Mouse (Mus musculus) induced T-regulatory cell, adult 2 months (primary cell): ENCODE data around the gene Nsd1.

Experiments used
- DNase-seq: peaks from one replicate; pipeline ENCODE4 v3.0.0-alpha.2; 2012; ENCODE audit warnings: low read depth

Nsd1 gene

DNA sequence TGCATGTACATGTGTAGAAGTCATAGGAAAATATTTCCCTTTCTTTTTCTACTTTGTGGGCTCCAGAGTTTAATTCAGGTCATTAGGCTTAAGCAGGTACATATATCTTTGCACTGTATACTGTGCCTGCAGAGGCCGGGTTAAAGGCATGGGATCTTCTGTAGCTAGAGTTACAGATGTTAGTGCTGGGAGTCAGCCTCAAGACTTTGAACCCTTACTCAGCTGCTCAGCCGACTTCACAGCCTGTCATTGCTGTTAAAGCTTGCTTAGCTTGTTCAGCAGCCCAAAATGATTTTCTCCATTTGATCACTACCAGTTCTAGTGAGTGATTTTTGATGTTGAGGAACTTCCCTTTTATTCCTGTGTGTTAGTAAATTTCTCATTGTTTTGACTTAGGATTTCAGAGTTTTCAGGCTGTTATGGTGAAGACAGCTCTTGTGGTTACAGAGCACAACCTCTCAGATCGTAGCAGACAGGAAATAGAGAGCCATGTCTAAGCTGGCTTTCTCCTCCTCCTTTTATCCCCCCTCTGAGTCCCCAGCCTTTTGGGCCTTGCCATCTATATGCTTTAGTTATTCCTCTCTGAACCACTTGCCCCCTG is 45.6 kb downstream of the Nsd1 start:
- DNase-seq, result peak; percentile 62

- DNase-seq, result peak; percentile 37
These were observed 49.1 kb downstream of the Nsd1 start for GRCm38 (mm10) chr13:55258651-55259050.

GRCm38 (mm10) chr13:55261521-55261920 is 51.9 kb downstream of the Nsd1 start:
- DNase-seq, result no peak

DNA sequence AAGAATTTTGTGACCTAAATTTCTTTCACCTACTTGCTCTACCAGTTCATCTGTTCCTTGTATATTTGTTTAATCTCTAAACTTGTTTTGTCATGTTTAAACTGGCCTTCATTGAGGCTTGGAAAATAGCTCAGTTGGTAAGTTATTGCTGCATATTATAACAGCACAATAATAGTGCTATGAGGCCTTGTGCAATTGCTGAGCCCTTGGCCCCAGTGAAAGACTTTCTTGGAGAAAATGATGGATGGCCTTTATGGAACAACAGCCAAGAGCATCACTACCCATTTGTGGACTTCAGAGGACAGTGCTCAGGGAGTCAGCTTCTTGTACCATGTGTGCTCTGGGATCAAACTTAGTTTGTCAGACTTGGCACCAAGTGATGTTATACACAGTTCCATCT is 52.5 kb downstream of the Nsd1 start:
- DNase-seq, result no peak

DNA sequence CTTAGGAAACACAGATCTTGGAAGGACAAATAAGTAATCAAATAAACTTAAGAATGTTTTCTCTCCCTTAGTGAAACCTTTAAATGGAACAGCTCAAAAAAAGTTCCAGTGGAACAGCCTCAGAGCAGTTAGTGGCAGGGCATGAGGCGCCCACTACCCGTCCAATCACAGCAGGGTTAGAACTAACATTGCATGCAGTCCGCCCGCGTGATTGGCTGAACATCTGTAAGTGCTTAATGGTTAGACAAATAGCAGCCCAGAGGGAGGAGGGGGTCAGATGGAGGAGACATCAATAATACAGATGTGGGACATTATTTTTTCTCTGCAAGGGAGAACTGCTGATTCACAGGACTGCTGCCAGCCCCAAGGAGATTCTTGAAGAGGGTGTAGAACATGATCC is 67.6 kb downstream of the Nsd1 start:
- no peak for DNase-seq

GRCm38 (mm10) chr13:55277646-55278045 is 68.1 kb downstream of the Nsd1 start:
- DNase-seq, result no peak

- peak; percentile 53 for DNase-seq
These were observed 79.3 kb downstream of the Nsd1 start for GRCm38 (mm10) chr13:55288854-55289253.

GRCm38 (mm10) chr13:55296760-55297159 is 87.2 kb downstream of the Nsd1 start:
- DNase-seq, result no peak

DNA sequence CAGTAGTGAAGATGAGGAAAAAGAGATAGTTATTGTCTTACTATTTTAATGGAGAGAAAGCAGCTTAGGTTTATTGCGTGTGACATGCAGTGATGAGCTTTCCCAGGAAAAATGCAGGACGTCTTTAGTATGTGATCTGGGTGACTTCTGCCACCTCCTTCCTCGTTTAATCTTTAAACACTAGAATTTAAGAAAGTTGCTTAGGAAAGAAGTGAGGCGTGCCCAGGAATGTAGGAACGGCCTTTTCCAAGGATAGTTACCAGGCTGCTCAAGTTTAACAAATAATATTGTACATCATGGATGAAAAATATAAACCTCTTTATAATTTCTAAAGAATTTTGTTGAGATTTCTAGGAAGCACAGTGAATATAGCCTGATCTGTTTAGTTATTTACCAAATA is 91.3 kb downstream of the Nsd1 start:
- DNase-seq, result no peak

- DNase-seq, result no peak
These were observed 102.5 kb downstream of the Nsd1 start for GRCm38 (mm10) chr13:55312028-55312630.

DNA sequence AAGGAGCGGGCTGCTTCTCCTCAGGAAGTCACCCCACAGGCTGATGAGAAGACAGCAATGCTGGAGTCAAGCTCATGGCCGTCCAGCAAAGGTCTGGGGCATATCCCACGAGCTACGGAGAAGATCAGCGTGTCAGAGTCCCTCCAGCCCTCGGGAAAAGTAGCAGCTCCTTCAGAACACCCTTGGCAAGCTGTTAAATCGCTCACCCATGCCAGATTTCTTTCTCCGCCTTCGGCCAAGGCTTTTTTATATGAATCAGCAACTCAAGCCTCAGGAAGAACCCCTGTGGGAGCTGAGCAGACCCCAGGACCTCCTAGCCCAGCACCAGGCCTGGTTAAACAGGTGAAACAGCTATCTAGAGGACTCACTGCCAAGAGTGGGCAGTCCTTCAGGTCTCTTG is 103.5 kb downstream of the Nsd1 start:
- DNase-seq, result no peak

DNA sequence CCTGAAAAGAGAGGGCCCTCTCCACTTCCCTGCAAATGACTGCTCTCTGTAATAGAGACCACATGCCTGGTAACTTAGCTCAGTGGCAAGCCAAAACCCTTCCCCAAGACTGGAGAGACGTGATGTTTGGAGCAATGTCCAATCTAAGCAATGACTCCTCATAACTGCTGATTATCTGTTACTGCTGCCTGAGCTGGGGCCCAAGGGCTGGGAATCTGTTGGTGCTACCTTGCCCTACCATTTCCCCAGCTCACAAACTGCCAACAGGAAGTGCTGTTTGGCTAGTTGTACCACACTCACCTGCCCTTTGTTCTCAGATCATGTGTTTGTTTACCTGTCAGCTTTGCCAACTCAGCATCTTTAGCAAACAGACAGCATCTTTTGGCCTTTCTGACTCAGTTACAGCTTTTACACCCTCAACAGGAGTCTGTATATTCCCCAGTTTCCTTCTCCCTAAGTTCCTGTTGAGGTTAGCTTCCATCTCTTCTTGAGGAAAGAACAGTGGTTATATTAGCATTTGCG is 105.4 kb downstream of the Nsd1 start:
- DNase-seq, result no peak

DNA sequence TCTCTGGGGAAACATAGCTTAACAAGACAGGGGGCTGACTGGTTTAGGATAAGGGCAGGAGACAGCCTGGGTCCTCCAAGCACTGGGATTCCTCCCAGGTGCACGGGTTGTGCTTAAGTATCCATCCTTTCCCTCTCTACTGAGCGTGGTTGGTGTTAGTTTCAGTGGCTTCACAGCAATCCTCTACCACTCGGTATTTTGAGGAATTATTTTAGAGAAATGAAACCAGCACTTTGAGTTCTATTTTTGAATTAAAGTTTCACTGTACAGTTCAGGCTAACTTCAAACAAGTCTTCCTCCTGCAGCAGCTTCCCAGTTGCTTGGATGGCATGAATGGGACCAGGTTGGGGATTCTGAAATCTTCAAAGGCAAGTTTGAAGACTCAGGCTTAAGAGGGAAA is 108.8 kb downstream of the Nsd1 start:
- DNase-seq, result no peak

DNA sequence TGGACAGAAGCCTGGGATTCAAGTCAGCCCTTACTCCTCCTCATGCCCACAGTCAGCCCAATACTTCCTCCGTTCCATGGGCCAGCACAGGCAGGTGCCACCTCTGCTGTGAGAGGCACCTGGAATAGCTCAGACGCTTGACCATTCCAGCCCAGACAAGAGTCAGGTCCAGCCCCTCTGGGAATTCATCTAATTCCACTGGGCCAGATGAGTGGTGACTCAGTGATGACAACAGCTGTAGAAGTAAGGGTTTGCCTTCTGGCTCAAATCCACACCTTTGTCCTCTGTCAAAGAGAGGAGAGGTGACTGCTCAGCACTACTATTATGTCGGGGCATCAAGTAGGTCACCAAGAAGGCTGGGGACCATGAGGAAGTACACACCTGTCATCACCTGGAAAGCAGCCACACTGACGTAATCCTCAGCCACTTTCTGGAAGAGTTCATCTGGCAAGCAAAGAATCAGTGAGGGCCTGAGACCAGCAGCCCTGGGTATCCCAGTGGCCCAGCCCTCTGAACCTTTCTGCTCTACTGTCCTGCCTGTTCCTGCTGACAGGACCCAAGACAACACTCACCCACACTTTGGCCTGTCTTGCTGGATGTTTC is 110.5 kb downstream of the Nsd1 start, which contains the start of gene Prelid1:
TSS of gene Prelid1 (plus strand) at position 570 of the 603 bp plus-strand sequence.
- no peak for DNase-seq

DNA sequence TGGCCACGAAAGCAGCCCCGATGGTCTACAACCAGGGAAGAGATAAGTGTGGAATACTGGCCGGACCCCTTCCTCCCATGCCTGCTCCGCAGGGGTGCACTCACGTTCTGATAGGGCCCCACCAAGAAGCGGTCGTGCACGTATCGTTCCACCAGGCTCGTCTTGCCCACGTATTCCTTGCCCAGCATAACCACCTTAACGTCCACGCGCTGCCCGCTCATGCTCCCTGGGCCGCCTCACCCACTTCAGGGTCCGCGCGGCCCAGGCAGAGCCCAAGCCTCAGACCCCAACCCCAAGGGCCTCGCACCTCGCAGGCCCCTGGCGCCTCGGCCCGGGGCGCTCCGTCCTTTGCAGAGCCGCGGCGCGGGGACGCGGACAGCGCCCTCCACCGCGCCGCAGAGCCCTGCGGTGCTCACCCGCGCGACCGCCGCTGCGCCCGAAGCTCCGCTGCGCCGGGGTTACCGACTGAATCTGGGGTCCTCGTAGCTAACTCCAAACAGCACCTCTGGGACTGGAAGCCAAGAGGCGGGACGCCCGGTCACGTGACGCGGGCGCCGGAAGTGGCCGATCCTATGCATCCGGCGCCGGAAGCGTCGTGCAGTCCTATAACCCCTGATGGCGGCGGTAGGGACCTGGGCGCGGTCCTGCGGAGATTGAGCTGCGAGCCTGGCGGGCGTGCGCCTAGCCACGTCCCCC is 112.0 kb downstream of the Nsd1 start, which contains the start of gene Rab24:
TSS of gene Rab24 (minus strand) at position 513 of the 696 bp plus-strand sequence.
- DNase-seq, result peak; percentile 93

- DNase-seq, result peak; percentile 70
These were observed 112.7 kb downstream of the Nsd1 start for GRCm38 (mm10) chr13:55322130-55322825.

- DNase-seq, result no peak
These were observed 116.0 kb downstream of the Nsd1 start for GRCm38 (mm10) chr13:55325596-55325995.

GRCm38 (mm10) chr13:55327169-55327568 is 117.6 kb downstream of the Nsd1 start:
- DNase-seq, result no peak

DNA sequence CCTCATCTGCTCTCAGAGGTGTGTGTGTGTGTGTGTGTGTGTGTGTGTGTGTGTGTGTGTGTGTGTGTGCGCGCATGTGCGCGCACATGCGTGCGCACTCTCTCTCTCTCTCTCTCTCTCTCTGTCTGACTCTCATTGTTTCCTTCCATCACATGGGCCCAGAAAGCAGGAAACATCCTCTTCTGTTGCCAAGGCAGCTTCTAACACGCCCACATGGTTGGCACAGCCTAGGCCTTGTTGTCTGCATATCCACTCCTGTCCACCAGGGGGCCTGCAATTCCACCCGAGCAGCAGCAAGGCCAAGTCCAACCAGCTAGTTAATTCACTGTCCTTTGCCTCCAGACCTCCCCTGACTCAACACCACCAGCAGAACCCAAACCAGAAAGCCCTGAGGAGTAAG is 118.1 kb downstream of the Nsd1 start:
- peak; percentile 97 for DNase-seq

GRCm38 (mm10) chr13:55328171-55328570 is 118.6 kb downstream of the Nsd1 start:
- no peak for DNase-seq

GRCm38 (mm10) chr13:55328641-55329040 is 119.1 kb downstream of the Nsd1 start:
- DNase-seq, result peak; percentile 40

GRCm38 (mm10) chr13:55329109-55329682 is 119.6 kb downstream of the Nsd1 start:
- no peak for DNase-seq
